Mouse (Mus musculus) thymus, adult 2 months (tissue): ENCODE data around the gene Tex52.

Experiments used
- CTCF ChIP-seq: fragments of 200-500 bp; IDR thresholded peaks from 2 replicates; pipeline ENCODE4 v1.5.1; 2012; ENCODE audit warnings: mild to moderate bottlenecking, control low read depth, low read length, moderate library complexity, borderline replicate concordance; ENCODE audit not compliant: control insufficient read depth, poor library complexity, insufficient read depth; ENCODE audit errors: extremely low read depth
- POLR2A ChIP-seq: fragments of 200-500 bp; IDR thresholded peaks from 2 replicates; pipeline ENCODE4 v1.6.1; 2012; ENCODE audit warnings: mild to moderate bottlenecking, low read length, control low read depth, moderate library complexity; ENCODE audit not compliant: control insufficient read depth, poor library complexity, insufficient read depth; ENCODE audit errors: extremely low read depth

GRCm38 (mm10) chr6:128425046-128425445 lies 49.8 kb downstream of the Tex52 start:
- TF ChIP-seq POLR2A (no peak), CTCF (no peak)
